Mouse (Mus musculus): ENCODE data around the gene Camk2g.

- TF ChIP-seq SRF (IDR thresholded peaks at IDR 0.05; ENCODE audit: control insufficient read depth, insufficient read length, low read depth) (no peak), POLR2A (IDR thresholded peaks at IDR 0.05; ENCODE audit: insufficient read length, low read depth) (no peak), MYOG (IDR thresholded peaks at IDR 0.05; ENCODE audit: control insufficient read depth in 1 of 3, insufficient read depth in 1 of 3, insufficient read length in 2 of 3, low read depth in 2 of 3) (no peak), TCF12 (IDR thresholded peaks at IDR 0.05; ENCODE audit: insufficient read depth, poor library complexity, severe bottlenecking) (no peak)
Measured at GRCm38 (mm10) chr14:20804481-20804880, 10.6 kb upstream of the Camk2g start.

All from myocyte (in vitro differentiated cells).